Mouse (Mus musculus) v-Abl transformed pro-B cells (cell line): ENCODE results near the gene Scn1a.

Source experiments
- in situ Hi-C, 2 experiments: fragments of 400-800 bp; cut with MboI; formaldehyde crosslinking; loops; one replicate each; pipeline ENCODE4 v1.15.1; 2025; ENCODE audit not compliant: unreplicated experiment in 2 of 2

Gene Scn1a

GRCm38 (mm10) chr2:66256220-66257131, 184.2 kb downstream of the Scn1a start, which contains the start of gene Ttc21b:
Gene Ttc21b (minus strand): TSS chr2:66256617.
- in situ Hi-C loops, result loop anchor here (5.0 to 25.0 kb wide), 5 partner anchors 132 to 548 kb away; partner anchors contain the start of genes Galnt3 (in 1 of the 2) and Scn9a (in 1 of the 2)

- in situ Hi-C loops, result no loop called here
Measured at GRCm38 (mm10) chr2:66244013-66244412, 196.6 kb downstream of the Scn1a start.

- in situ Hi-C loops, result no loop called here
Measured at GRCm38 (mm10) chr2:66240334-66240733, 200.3 kb downstream of the Scn1a start.

- in situ Hi-C loops, result no loop called here
Measured at GRCm38 (mm10) chr2:66238886-66239285, 201.8 kb downstream of the Scn1a start.

- in situ Hi-C loops, result no loop called here
Measured at GRCm38 (mm10) chr2:66220954-66221353, 219.7 kb downstream of the Scn1a start.
